Mouse (Mus musculus) v-Abl transformed pro-B cells (cell line): Measurements from ENCODE around the gene Sertad2.

Experiments used
- in situ Hi-C, 2 experiments: fragments of 400-800 bp; cut with MboI; formaldehyde crosslinking; loops; one replicate each; pipeline ENCODE4 v1.15.1; 2025; ENCODE audit not compliant: unreplicated experiment in 2 of 2

Gene Sertad2

GRCm38 (mm10) chr11:20638841-20639240, 95.8 kb downstream of the Sertad2 start:
- in situ Hi-C loops, result loop anchor here (5.0 to 10.0 kb wide), 4 partner anchors 96 to 543 kb away; no protein-coding TSS in a partner anchor

- in situ Hi-C loops, result loop anchor here (5.0 to 10.0 kb wide), 4 partner anchors 95 to 542 kb away; no protein-coding TSS in a partner anchor
Measured at GRCm38 (mm10) chr11:20639918-20640447, 96.9 kb downstream of the Sertad2 start.

GRCm38 (mm10) chr11:20642321-20642720, 99.3 kb downstream of the Sertad2 start:
- in situ Hi-C loops, result no loop called here

- in situ Hi-C loops, result no loop called here
Measured at GRCm38 (mm10) chr11:20643161-20643560, 100.1 kb downstream of the Sertad2 start.

GRCm38 (mm10) chr11:20644166-20644565, 101.1 kb downstream of the Sertad2 start:
- in situ Hi-C loops, result no loop called here

- in situ Hi-C loops, result no loop called here
Measured at GRCm38 (mm10) chr11:20644872-20645271, 101.8 kb downstream of the Sertad2 start.

- in situ Hi-C loops, result no loop called here
Measured at GRCm38 (mm10) chr11:20645521-20645920, 102.5 kb downstream of the Sertad2 start.

- in situ Hi-C loops, result no loop called here
Measured at GRCm38 (mm10) chr11:20646142-20646541, 103.1 kb downstream of the Sertad2 start.

GRCm38 (mm10) chr11:20646986-20647726, 104.1 kb downstream of the Sertad2 start:
- in situ Hi-C loops, result no loop called here

- in situ Hi-C loops, result no loop called here
Measured at GRCm38 (mm10) chr11:20647902-20648625, 105.0 kb downstream of the Sertad2 start.

GRCm38 (mm10) chr11:20649477-20649876, 106.4 kb downstream of the Sertad2 start:
- in situ Hi-C loops, result no loop called here

GRCm38 (mm10) chr11:20650006-20650639, 107.1 kb downstream of the Sertad2 start:
- in situ Hi-C loops, result loop anchor here (25.0 kb wide), 3 partner anchors 262 to 1962 kb away; no protein-coding TSS in a partner anchor

GRCm38 (mm10) chr11:20651166-20651565, 108.1 kb downstream of the Sertad2 start:
- in situ Hi-C loops, result loop anchor here (25.0 kb wide), 3 partner anchors 261 to 1961 kb away; no protein-coding TSS in a partner anchor

- in situ Hi-C loops, result loop anchor here (25.0 kb wide), 3 partner anchors 256 to 1956 kb away; no protein-coding TSS in a partner anchor
Measured at GRCm38 (mm10) chr11:20655795-20656710, 113.0 kb downstream of the Sertad2 start.

- in situ Hi-C loops, result loop anchor here (25.0 kb wide), 3 partner anchors 256 to 1956 kb away; no protein-coding TSS in a partner anchor
Measured at GRCm38 (mm10) chr11:20656711-20657057, 113.6 kb downstream of the Sertad2 start.

- in situ Hi-C loops, result loop anchor here (25.0 kb wide), 3 partner anchors 253 to 1953 kb away; no protein-coding TSS in a partner anchor
Measured at GRCm38 (mm10) chr11:20659094-20659493, 116.0 kb downstream of the Sertad2 start.

GRCm38 (mm10) chr11:20660111-20661097, 117.4 kb downstream of the Sertad2 start:
- in situ Hi-C loops, result loop anchor here (25.0 kb wide), 3 partner anchors 252 to 1952 kb away; no protein-coding TSS in a partner anchor

- in situ Hi-C loops, result loop anchor here (25.0 kb wide), 3 partner anchors 251 to 1951 kb away; no protein-coding TSS in a partner anchor
Measured at GRCm38 (mm10) chr11:20661652-20662051, 118.6 kb downstream of the Sertad2 start.
